Mouse (Mus musculus): ENCODE measurements around the gene Rdh9.
A peak's percentile ranks its signal among the peaks of the same experiment; 100 is the strongest.

Rdh9 gene

DNA sequence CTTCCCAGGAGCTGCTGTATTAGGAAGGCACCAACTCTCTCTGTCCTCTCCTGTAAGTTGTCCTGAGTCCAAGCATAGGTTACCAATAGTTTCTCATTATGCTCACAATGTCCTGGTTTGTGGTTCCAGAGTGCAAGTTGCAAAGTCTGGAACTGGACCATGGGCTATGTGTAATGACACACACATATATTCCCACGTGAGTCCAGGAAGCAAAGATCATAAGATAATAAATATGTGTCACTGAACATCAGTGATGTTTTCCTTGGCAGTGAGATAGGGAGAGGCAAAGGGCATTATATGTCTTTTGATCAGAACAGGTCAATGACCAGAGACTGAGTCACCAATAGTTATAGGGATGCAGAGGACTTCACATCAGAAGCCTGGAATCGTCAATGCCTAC, at the start of gene Rdh9:
Gene Rdh9, plus strand, starts transcription at position 376 of the 400 bp plus-strand sequence.
- no peak for DNase-seq (ENCODE audit: low spot score)

DNA sequence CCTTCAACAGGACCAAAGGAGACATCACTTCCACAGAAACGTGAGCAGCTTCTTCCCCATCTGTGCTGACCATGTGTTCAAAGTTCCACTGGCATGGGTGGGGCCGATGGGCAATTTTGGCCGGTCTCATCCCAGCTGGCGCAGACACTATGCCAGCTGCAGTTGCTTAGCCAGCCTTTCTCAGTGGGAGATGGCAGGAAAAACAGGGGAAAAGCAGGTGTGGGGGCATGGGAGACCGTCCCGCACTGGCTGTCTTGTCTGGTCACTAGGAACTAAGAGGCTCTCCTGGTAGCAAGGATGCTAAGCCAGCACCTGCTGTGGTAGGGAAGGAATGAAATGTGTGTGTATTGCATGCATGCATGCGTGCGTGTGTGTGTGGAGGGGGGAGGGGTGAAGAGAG, 47.7 kb upstream of the Rdh9 start:
- no peak for DNase-seq (ENCODE audit: low spot score)

DNA sequence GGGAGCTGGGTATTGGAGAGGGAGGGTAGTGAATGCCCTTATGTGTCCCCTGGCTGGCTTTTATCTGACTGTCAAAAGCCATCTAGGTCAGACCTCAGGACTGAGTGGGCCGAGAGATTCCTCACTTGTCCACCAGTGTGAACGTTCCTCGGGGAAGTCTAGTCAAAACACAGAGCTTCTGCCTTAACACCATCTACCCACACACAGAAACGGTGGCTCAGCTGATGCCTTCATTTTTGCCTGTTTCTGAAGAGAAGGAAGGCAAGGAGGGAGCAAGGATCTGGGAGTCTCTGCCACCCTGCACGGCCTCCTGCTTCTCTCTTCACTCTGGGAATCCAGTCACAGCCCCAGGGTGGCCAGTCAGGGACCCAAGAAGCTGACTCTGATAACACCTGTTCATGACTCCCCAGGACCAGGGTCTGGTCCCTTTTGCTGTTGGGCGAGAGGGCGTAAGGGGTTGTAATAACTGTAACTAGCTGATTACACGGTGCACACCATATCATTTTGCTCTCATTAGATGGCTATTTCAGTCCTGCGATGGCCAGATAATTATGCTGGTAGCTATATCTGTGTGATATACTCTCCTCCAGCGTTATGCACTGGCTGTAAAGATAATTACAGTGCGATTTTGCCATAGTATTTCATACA, 45.8 kb upstream of the Rdh9 start:
- no peak for DNase-seq (ENCODE audit: low spot score)

GRCm38 (mm10) chr10:127730933-127731310, 45.3 kb upstream of the Rdh9 start:
- DNase-seq (ENCODE audit: low spot score) = no peak

DNA sequence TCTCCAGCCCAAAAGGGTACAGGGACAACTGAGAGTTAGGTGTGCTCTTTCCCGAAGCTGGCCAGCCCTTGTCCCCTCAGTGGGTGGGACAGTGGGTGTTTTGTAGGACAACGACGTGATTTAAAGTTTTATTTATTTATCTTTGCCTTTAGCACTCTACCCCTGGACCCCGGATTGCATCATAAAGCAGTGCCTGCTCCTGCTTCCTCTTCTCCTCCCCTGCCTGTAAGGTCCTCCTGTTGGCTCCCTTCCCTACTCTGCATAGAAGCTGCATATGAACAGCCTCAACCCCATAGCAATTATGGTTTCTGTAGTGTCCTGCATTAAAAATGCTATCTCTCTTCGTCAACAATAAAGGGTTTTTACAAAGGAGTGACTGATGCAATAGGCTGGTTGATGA, 44.8 kb upstream of the Rdh9 start:
- DNase-seq (ENCODE audit: low spot score) = no peak

GRCm38 (mm10) chr10:127734434-127734833, 41.8 kb upstream of the Rdh9 start:
- DNase-seq (ENCODE audit: low spot score) = no peak

GRCm38 (mm10) chr10:127736266-127736665, 39.9 kb upstream of the Rdh9 start:
- DNase-seq (ENCODE audit: low spot score) = no peak

DNA sequence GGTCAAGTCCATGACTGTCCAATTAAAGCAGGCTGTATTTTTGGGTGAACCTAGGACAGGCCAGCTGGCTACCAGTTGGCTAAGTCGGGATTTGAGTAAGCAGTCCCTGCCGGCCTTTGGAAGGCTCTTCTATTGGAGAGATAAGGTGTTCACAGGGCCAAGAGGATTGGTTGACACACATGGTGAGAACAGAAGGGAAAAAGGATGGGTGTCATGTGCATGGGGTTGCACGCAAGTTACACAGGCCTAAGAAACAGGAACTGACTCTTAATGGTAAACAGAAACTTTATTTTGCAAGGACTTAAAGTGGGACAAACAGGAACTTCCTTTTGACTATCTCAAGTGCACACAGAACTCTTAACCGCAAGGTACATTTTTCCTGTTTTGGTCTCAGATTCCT, 39.3 kb upstream of the Rdh9 start:
- DNase-seq (ENCODE audit: low spot score) = no peak

GRCm38 (mm10) chr10:127737552-127737951, 38.6 kb upstream of the Rdh9 start:
- DNase-seq (ENCODE audit: low spot score) = no peak

- DNase-seq (ENCODE audit: low spot score) = peak; percentile 46
Measured at GRCm38 (mm10) chr10:127738151-127738882, 37.9 kb upstream of the Rdh9 start.

- peak; percentile 82 for DNase-seq (ENCODE audit: low spot score)
Measured at GRCm38 (mm10) chr10:127739083-127739660, 37.0 kb upstream of the Rdh9 start, which contains the start of gene Zbtb39. Gene Zbtb39 (plus strand): TSS chr10:127739538.

DNA sequence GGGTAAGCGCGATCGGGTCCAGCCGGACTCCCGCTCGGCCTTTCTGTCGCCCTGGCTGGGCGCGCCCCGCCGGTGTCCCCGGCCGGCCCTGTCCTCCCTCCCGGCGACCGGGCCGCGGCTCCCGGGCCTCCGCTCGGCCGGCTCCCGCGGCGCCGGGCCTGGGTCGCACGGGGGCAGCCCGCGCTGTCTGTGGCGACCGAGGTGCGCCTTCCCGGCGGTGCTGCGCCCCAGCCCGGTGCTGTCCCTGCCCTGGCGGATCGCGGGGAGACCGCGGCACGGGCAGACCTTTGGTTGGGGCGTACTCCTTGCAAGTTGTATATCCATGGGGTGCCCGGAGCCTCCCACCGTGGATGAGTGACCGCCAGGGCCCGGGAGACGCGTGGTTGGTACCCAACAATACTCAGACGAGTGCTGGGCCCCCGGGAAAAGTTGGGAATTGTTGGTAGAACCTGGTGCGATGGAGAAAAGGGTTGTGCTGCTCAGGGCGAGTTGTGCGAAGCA, 36.5 kb upstream of the Rdh9 start:
- no peak for DNase-seq (ENCODE audit: low spot score)

DNA sequence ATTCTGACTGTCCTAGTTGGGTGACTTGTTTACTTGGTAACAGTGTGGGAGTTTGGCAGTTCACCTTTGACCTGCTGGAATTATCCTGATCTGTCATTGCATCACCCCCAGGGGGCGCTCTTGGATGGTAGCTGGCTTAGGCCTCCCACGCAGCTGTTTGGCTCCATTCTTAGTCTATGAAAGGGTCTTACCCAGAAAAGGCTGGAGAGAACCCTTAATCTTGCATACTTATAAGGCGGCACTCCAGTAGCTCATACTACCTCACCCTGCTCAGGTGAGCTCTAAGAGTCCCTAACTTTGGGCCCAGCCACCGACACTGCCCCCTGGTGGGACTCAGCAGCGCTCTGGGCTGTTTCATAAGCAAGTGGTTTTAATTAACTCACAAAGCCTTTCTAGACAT, 31.5 kb upstream of the Rdh9 start:
- DNase-seq (ENCODE audit: low spot score) = peak; percentile 33

GRCm38 (mm10) chr10:127745886-127746285, 30.3 kb upstream of the Rdh9 start:
- DNase-seq (ENCODE audit: low spot score) = no peak

- DNase-seq (ENCODE audit: low spot score) = no peak
Measured at GRCm38 (mm10) chr10:127747254-127747653, 28.9 kb upstream of the Rdh9 start.

DNA sequence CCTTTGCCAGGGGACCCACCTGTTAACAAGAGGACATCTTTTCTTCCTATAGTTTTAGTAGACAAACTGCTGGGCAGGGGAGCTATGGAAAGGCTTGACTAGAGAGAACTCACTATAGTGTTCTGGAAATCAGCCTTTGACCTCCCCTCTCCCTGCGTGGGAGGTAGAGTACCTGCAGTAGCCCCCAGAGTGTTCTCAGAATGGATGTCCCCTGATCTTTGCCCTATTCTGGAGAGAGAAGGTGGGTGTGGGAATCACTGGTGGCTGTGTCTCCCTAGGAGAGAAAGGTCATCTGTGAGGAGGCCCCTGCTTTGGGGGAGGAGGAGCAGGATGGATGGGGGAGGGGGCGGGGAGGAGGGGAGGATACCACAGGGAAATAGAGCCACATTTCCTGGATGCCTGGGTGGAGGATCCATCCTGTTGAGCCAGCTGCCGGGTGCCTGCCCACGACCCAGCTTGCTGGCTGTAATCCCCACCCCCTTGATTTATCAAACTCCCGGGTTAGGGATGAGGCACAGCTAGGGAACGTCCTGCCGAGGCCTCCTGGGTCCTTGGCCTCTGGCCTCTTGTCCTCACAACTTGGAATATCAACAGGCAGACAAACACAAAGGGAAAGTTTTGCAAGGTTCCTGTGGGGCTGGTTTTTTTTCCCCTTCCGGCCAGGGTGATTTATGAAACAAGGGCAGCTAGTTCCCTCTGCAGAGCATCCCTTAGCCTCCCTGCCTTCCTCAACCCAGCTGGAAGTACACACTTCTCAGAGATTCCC, 27.2 kb upstream of the Rdh9 start:
- no peak for DNase-seq (ENCODE audit: low spot score)

GRCm38 (mm10) chr10:127750136-127750777, 25.9 kb upstream of the Rdh9 start:
- no peak for DNase-seq (ENCODE audit: low spot score)

GRCm38 (mm10) chr10:127751548-127751947, 24.6 kb upstream of the Rdh9 start, which contains the start of gene Gpr182:
Gene Gpr182 (minus strand): TSS chr10:127751732.
- no peak for DNase-seq (ENCODE audit: low spot score)

GRCm38 (mm10) chr10:127754566-127755166, 21.5 kb upstream of the Rdh9 start:
- DNase-seq (ENCODE audit: low spot score) = no peak

DNA sequence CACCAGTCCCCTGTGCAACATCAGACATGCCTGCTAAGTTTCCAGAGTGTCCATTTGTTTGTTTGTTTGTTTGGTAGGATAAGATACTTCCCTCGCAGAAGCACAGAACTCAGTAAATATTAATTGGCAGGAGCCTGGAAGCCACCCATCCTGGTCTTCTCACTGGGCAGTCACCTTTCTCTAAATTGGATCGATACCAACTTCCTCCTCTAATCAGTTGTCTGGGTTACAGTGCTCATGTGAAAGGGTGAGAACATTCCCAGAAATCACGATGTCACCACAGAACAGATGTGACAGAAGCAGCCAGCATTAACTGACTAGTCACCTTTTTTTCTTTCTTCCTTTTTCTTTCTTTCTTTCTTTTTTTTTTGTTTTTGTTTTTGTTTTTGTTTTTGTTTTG, 20.9 kb upstream of the Rdh9 start:
- DNase-seq (ENCODE audit: low spot score) = no peak

- DNase-seq (ENCODE audit: low spot score) = peak; percentile 1
Measured at GRCm38 (mm10) chr10:127755770-127756468, 20.3 kb upstream of the Rdh9 start.

All from urinary bladder, postnatal 14 days (tissue).